Mouse (Mus musculus) ES-E14 (cell line): ENCODE measurements around the gene Yars2.

ENCODE experiments used
- CHD2 ChIP-seq: IDR thresholded peaks from 2 replicates; pipeline ENCODE4 v1.6.1; 2014; ENCODE audit warnings: mild to moderate bottlenecking, low read depth, low read length, inconsistent platforms
- ZC3H11A ChIP-seq: IDR thresholded peaks from 2 replicates; pipeline ENCODE4 v1.6.1; 2012; ENCODE audit warnings: low read depth, mild to moderate bottlenecking, inconsistent platforms, low read length, borderline replicate concordance
- ZNF384 ChIP-seq: IDR thresholded peaks from 2 replicates; pipeline ENCODE4 v1.6.1; 2012; ENCODE audit warnings: low read depth, low read length, inconsistent platforms

GRCm38 (mm10) chr16:16261481-16261880 is 41.3 kb upstream of the Yars2 start:
- no peak for TF ChIP-seq ZC3H11A
- TF ChIP-seq CHD2, result no peak
- TF ChIP-seq ZNF384, result no peak
